Mouse (Mus musculus) CH12.LX (cell line): Measurements from ENCODE around the gene Ankrd9.

Experiments
- CTCF ChIP-seq, 2 experiments: IDR thresholded peaks in 1 of 2; conservative IDR thresholded peaks in 1 of 2; 2 replicates each; pipeline ENCODE4 v1.5.1; 2011 to 2012; ENCODE audit warnings: low read depth in 2 of 2, low read length in 2 of 2, improper control_type of control experiment in 1 of 2, inconsistent platforms in 1 of 2, mild to moderate bottlenecking in 1 of 2, moderate library complexity in 1 of 2
- EP300 ChIP-seq: IDR thresholded peaks from 2 replicates; pipeline ENCODE4 v1.6.1; 2011; ENCODE audit warnings: low read length, improper control_type of control experiment
- MAFK ChIP-seq: IDR thresholded peaks from 2 replicates; pipeline ENCODE4 v1.6.1; 2011; ENCODE audit warnings: low read length, improper control_type of control experiment; ENCODE audit not compliant: insufficient replicate concordance
- MYC ChIP-seq: IDR thresholded peaks from 2 replicates; pipeline ENCODE4 v1.6.1; 2011; ENCODE audit warnings: low read depth, mild to moderate bottlenecking, improper control_type of control experiment, low read length
- NRF1 ChIP-seq: IDR thresholded peaks from 2 replicates; pipeline ENCODE4 v1.6.1; 2014; ENCODE audit warnings: low read depth, mild to moderate bottlenecking, inconsistent platforms, low read length, improper control_type of control experiment, moderate library complexity
- POLR2A ChIP-seq: IDR thresholded peaks from 2 replicates; pipeline ENCODE4 v1.6.1; 2011; ENCODE audit warnings: low read depth, mild to moderate bottlenecking, improper control_type of control experiment, low read length
- UBTF ChIP-seq: IDR thresholded peaks from 2 replicates; pipeline ENCODE4 v1.6.1; 2012; ENCODE audit warnings: low read depth, mild to moderate bottlenecking, inconsistent platforms, low read length, improper control_type of control experiment, moderate library complexity
- ZKSCAN1 ChIP-seq: IDR thresholded peaks from 2 replicates; pipeline ENCODE4 v1.6.1; 2012; ENCODE audit warnings: low read depth, inconsistent platforms, low read length, improper control_type of control experiment, borderline replicate concordance

GRCm38 (mm10) chr12:110974726-110975125, 4.1 kb downstream of the Ankrd9 start:
- TF ChIP-seq CTCF (conservative IDR thresholded peaks at IDR 0.05 in 1 of 2, IDR thresholded peaks at IDR 0.05 in 1 of 2; ENCODE audit: low read depth in 2 of 2, low read length in 2 of 2) (no peak), POLR2A (no peak), ZKSCAN1 (no peak), NRF1 (no peak), MYC (no peak), EP300 (no peak), MAFK (no peak), UBTF (no peak)
